Mouse (Mus musculus): ENCODE measurements around the gene Jag1.

The Jag1 gene

GRCm38 (mm10) chr2:137107203-137107602 is 9.2 kb downstream of the Jag1 start:
- intact Hi-C loops (cut with DNase I) = no loop called here

DNA sequence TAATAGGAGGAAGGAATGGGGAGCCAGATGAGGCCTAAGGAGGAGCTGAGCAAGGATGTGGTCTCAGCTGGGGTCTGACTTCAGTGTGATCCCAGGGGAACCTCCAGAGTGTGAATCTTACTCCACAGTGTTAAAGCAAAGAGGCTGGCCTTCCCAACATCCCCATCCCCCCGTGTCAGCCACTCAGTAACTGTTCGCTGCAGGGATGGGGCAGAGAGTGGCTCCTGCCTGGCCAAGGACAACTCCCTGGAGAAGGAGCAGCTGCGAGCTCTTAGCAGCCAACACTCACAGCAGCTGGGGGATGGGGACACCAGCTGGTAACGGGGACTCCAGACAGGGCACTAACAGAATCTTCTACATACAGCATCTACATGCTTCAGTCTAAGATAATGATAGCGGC is 15.4 kb downstream of the Jag1 start:
- intact Hi-C loops (cut with DNase I) = no loop called here

- intact Hi-C loops (cut with DNase I) = no loop called here
Measured at GRCm38 (mm10) chr2:137099211-137099734, 17.2 kb downstream of the Jag1 start.

DNA sequence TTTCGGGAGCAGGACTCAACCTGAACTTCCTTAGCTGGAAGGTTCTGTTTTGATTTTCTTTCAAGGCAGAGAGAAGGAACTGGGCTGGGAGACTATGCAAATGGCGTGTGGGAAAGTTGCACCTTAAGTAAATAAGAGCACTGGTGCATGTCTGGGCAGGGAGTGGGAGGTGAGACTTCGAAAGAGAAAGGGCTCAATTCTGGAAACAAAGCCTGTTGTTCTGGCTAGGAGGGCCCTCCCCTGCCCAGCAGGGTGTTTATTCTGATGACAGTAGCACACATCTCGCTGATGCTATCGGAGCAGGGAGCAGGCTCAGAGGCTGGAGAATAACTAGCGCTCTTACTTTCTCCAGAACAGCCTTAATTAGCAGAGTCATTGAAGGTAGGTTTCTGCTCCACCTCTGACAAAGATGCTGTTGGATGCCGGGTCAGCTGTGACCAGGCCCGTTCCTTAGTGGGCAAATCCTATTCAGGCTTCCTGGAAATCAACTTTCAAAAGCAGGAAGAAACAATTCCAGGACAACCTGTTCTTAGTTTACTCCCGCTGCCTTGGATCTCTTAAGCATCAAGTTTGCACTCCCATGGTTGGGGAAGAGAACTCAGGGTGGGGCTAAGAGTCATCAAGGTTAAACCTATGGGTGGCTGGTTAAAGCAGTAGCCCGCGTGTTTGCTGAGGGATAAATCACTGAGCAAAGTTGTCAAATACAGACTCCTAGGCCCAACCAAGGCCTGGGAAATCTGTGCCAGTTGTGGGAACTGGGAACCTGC is 18.0 kb downstream of the Jag1 start:
- intact Hi-C loops (cut with DNase I) = no loop called here

DNA sequence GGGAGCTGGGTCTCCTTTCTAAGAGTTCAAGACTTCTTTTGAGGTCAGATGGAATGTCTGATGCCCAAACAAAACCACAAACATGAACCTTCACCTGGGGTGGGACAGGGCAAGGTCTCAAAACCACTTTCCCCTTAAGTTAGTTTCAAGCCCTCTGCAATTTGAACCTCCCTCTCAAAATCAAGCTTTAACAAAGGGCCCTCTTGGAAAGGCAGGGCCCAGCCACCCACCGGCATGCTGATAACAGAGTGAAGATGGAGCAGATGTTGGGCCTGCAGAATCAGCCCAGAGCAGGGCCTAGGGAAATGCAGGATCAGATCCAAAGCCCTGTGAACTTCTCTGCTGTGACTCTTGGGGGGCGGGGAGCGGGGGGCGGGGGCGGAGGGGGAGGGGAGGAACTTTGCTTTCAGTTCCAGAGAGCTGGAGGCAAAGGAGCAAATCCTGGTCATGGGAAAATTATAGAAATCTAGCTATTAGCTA is 19.4 kb downstream of the Jag1 start:
- intact Hi-C loops (cut with DNase I) = no loop called here

DNA sequence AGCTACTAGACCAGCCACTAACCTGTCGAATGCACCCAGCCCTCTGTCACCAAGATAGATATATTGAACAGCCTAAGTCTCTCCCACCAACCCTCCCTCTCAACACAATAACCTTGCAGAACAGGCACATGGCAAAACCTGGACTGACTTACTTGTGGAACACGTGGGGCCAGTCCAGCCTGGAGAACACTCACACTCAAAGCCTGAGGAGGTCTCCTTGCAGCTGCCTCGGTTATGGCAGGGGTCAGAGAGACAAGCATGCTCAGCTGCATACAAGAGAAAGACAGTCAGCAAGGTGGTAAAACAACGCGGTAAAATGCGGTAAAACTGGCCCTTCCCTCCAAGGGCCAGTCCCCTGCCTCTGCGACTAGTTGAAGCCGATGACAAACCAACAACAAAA is 22.1 kb downstream of the Jag1 start:
- intact Hi-C loops (cut with DNase I) = no loop called here

- intact Hi-C loops (cut with DNase I) = no loop called here
Measured at GRCm38 (mm10) chr2:137093298-137093630, 23.2 kb downstream of the Jag1 start.

DNA sequence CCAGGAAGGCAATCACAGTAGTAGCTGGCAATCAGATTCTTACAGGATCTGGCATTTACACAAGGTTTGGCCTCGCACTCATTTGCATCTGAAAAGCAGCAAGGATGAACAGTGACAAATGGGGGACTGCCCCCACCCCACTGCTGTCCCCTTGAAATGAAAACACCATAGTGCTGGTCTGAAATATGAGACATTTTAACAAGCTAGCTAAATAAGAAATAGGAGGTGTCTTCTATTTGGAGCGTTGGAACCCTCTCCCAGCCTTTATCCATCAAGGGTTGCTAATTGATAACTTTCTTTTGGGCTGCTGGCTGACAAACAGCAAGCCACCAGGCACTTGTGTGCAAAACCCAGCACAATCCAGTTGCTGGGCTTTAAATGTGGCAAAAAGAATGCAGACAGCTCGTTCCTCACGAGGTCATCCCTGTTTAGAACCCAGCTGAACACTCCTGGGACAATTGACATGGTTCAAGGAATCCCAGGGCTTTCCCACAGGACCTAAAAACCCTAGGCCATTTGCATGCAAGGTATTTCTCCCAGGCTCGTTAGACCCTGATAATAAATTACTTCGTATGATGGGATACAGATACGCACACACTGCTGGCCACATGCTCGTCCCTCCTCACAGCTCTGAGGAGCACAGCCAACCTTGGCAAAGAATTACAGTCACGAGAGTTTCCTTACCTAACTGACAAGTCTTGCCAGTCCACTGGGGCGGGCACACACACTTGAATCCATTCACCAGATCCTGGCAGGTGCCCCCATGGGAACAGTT is 23.7 kb downstream of the Jag1 start:
- intact Hi-C loops (cut with DNase I) = no loop called here

- intact Hi-C loops (cut with DNase I) = no loop called here
Measured at GRCm38 (mm10) chr2:137091766-137092522, 24.5 kb downstream of the Jag1 start.

GRCm38 (mm10) chr2:137087705-137088104 is 28.7 kb downstream of the Jag1 start:
- intact Hi-C loops (cut with DNase I) = no loop called here

DNA sequence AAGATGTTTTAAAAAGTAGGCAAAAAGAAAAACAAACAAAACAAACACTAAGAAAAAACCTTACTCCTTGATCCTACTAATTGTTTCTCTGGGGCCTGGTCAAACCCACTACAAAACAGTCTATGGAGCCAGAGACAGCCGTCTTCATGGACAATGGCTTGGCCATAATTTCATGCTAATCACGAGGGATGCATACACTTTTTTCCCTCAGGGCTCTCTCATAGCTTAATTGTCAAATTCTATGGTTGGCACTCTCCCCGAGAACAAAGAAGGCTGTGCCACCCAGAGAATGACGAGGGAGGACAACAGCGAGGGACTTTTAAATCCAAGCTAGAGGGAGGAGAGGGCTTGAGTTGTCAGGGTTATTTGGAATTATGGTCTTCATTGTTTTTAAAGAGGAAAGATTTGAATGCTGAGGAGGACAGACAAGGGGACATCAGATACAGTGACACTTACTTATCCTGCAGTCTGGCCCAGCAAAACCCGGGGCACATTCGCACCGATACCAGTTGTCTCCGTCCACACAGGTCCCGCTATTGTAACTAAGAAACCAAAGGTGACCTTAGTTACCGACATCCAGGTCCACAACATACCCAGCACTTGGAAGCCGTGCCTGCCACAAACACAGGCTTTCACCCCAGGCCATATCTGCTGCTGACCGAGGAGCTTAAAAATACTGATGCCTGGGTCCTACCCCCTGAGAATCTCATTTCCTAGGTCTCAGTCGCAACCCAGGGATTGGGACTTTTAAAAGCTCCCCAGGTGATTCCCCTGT is 29.6 kb downstream of the Jag1 start:
- intact Hi-C loops (cut with DNase I) = no loop called here

DNA sequence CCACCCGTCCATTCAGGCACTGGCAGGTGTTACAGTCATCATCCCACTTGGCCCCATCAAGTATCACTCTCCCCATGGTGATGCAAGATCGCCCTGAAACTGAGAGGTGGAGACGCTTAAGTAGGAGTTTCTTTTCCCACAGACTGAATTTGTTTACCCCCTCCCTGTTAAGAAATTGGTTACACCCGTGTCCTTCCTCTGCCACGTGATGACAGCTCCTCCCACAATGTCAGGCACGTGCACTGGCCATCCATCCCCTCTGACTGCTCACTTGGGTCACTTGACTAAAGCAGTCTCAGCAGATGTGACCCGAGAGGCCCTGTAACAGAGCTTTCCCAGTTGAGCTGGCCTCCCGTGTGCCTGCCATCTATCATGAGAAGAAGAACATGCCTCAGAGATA is 31.2 kb downstream of the Jag1 start:
- intact Hi-C loops (cut with DNase I) = no loop called here

GRCm38 (mm10) chr2:137082896-137083620 is 33.4 kb downstream of the Jag1 start:
- intact Hi-C loops (cut with DNase I) = no loop called here

DNA sequence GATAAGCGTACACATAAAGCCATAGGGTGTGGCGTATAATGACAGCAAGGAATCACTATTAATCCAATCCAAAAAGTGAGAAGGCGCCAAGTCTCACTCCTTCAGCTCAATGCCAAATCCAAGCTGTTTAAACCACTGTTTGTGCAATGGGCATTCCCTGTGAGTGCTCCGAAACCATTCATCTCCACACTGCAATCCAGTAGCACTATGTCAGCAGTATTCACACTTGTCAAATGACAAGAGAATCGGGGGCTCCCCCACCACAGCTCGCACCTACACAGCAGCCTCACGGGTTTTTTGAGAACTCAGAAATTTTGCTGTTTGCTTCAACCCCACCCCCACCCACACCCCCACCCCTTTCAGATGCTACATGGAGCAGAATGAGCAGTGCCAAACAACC is 35.4 kb downstream of the Jag1 start:
- intact Hi-C loops (cut with DNase I) = no loop called here

DNA sequence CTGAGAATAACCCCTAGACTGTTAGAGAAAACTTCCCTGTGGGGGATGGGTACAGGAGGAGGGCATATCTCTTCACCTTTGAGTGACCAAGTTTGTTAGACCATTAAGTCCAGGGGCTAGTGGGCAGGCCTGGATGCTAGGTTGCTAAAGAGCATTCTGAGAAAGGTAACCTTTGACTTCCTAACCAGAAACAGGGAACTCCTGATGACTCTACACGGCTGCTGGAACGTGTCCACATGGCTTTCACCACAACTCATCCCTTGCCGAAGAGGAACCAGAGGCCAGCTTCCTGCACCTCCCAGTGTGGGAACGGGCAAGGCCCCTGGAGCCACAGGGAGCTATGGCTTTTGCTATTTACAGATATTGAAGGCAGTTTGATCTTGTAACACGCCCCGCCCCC is 36.0 kb downstream of the Jag1 start:
- intact Hi-C loops (cut with DNase I) = no loop called here

GRCm38 (mm10) chr2:137079721-137080320 is 36.6 kb downstream of the Jag1 start:
- intact Hi-C loops (cut with DNase I) = no loop called here

GRCm38 (mm10) chr2:137078771-137079170 is 37.7 kb downstream of the Jag1 start:
- intact Hi-C loops (cut with DNase I) = no loop called here

DNA sequence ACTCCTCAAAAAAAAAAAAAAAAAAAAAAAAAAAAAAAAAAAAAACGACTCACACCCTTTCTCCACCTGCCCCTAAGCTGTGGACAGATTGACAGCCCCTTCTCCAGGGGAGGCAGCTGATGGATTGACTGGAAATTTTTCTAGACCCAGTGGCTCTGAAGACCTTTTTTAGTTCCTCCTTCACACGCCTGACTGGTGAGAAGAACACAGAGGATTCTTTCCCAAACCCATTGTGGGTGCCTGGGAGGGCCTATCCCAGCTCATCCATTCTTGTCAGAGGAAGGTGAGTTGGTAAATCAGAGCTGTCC is 42.2 kb downstream of the Jag1 start:
- intact Hi-C loops (cut with DNase I) = no loop called here

GRCm38 (mm10) chr2:137073473-137074312 is 42.8 kb downstream of the Jag1 start:
- intact Hi-C loops (cut with DNase I) = no loop called here
